Mouse (Mus musculus): ENCODE data around the gene Gdnf.

DNA sequence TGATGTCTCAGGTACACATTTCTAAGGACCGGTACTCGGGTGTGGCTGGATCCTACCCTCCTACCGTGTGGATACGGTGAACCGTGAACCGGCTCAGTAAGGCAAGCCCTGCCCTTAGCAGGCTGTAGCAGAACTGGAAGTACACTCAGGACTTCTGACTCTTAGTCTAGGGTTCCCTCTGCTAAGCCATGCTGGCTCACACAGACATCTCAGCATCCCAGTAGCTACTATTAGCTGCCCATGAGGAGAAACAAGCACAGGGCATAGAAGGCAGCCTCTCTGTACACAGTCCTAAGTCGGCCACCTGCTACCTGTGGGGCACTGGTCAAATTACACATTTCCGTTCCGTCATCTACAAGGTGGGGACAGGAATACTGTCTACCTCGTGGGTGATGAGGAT, 68.2 kb downstream of the Gdnf start:
- TF ChIP-seq NELFE (IDR thresholded peaks at IDR 0.05; ENCODE audit: low read depth, low read length), result no peak
- no peak for TF ChIP-seq CTCF (conservative IDR thresholded peaks at IDR 0.05 in 1 of 2, IDR thresholded peaks at IDR 0.05 in 1 of 2; ENCODE audit: low read depth in 2 of 2, low read length in 2 of 2)
- no peak for TF ChIP-seq EP300 (IDR thresholded peaks at IDR 0.05; ENCODE audit: low read length)
- TF ChIP-seq POLR2A (IDR thresholded peaks at IDR 0.05; ENCODE audit: low read depth, low read length), result no peak
- TF ChIP-seq MAFK (IDR thresholded peaks at IDR 0.05; ENCODE audit: insufficient replicate concordance, low read length), result no peak
- TF ChIP-seq JUND (conservative IDR thresholded peaks at IDR 0.05; ENCODE audit: low read depth, low read length), result no peak
- TF ChIP-seq ELF1 (IDR thresholded peaks at IDR 0.05; ENCODE audit: low read depth, low read length), result no peak
- TF ChIP-seq RCOR1 (conservative IDR thresholded peaks at IDR 0.05; ENCODE audit: low read depth, low read length), result no peak
- no peak for TF ChIP-seq UBTF (IDR thresholded peaks at IDR 0.05; ENCODE audit: low read depth, low read length)
- no peak for TF ChIP-seq SMC3 (IDR thresholded peaks at IDR 0.05; ENCODE audit: low read depth, low read length)
- TF ChIP-seq MAZ (IDR thresholded peaks at IDR 0.05; ENCODE audit: low read depth, low read length), result no peak
- TF ChIP-seq PAX5 (IDR thresholded peaks at IDR 0.05; ENCODE audit: low read length), result no peak
